Mouse (Mus musculus) midbrain, embryonic 12.5 days (tissue): ENCODE data around the gene Sned1. TPM values are rescaled to one million over a fixed set of nuclear protein-coding genes. Genes with fewer than 3 reads are reported as not detected.

Experiments
- ATAC-seq: fragments of 200-750 bp; cut with Nextera tagmentation; 2 replicates; pipeline ENCODE4 v1.8.0; 2017; ENCODE audit warnings: low read depth, moderate TSS enrichment, moderate library complexity; ENCODE audit not compliant: low FRiP score
- H3K27ac ChIP-seq: fragments of 300-500 bp; sonication (generic); replicated peaks from 2 replicates; pipeline ENCODE4 v1.5.1; 2016; ENCODE audit warnings: mild to moderate bottlenecking
- H3K27me3 ChIP-seq: fragments of 300-500 bp; sonication (generic); 2 replicates; pipeline ENCODE4 v1.6.1; 2016; ENCODE audit warnings: mild to moderate bottlenecking
- H3K36me3 ChIP-seq: fragments of 300-500 bp; sonication (generic); 2 replicates; pipeline ENCODE4 v1.6.1; 2016
- H3K4me1 ChIP-seq: fragments of 300-500 bp; sonication (generic); 2 replicates; pipeline ENCODE4 v1.6.1; 2016
- H3K4me2 ChIP-seq: fragments of 300-500 bp; sonication (generic); replicated peaks from 2 replicates; pipeline ENCODE4 v1.6.1; 2016; ENCODE audit warnings: mild to moderate bottlenecking, moderate library complexity
- H3K4me3 ChIP-seq: fragments of 300-500 bp; sonication (generic); 2 replicates; pipeline ENCODE4 v1.5.1; 2016; ENCODE audit warnings: mild to moderate bottlenecking
- H3K9ac ChIP-seq: fragments of 300-500 bp; sonication (generic); replicated peaks from 2 replicates; pipeline ENCODE4 v1.6.1; 2016; ENCODE audit warnings: mild to moderate bottlenecking, moderate library complexity
- H3K9me3 ChIP-seq: fragments of 300-500 bp; sonication (generic); 2 replicates; pipeline ENCODE4 v1.6.1; 2016; ENCODE audit warnings: mild to moderate bottlenecking
- WGBS: fragments of 180-500 bp; shearing (Covaris S2); methylation state at CpG from one replicate; pipeline ENCODE4 v1.1.7; 2016; 5-methylcytosine and 5-hydroxymethylcytosine counted together
- polyA plus RNA-seq: library from polyadenylated mRNA; unstranded; fragments of >200 nt; fragmentation: Nextera tagmentation; extraction: Ambion mirVana; gene quantifications from 2 replicates; pipeline ENCODE4 v1.2.1, GENCODE M21; 2016

Sned1 gene
- polyA plus RNA-seq, 1 experiment from 2014 or later: 15.3 TPM

DNA sequence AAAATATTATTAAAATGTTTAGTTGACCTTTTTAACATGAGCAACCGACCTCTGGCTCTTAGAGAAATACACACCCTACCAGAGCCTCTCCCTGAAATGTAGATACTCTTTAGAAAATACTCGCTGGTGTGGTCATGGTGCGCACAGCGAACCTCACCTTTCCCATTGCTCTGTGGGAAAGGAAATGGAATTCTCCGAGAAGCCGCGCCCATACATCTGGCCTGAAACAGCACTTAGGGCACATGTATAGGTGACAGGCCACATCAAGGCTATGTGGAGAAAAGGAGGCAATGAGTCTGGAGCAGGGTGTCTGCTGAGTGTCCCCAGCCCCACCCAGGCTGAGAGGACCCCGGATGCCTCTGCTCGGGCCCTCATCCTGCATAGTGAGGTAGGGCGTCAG, 2.0 kb downstream of the Sned1 start:
- H3K27me3 ChIP-seq: peaks cover 57% of the 10 kb centered on the region
- H3K4me2 ChIP-seq: no peak overlapping the region
- no peaks in the 10 kb centered on the region for H3K9me3 ChIP-seq
- H3K27ac ChIP-seq: no peak overlapping the region
- H3K9ac ChIP-seq: no peak overlapping the region
- peaks cover 14% of the 10 kb centered on the region for H3K4me1 ChIP-seq
- ATAC-seq: no peak
- WGBS: 90% methylated on average over 10 of the region's 10 CpGs
- H3K36me3 ChIP-seq: no peaks in the 10 kb centered on the region
- H3K4me3 ChIP-seq: no peak overlapping the region

DNA sequence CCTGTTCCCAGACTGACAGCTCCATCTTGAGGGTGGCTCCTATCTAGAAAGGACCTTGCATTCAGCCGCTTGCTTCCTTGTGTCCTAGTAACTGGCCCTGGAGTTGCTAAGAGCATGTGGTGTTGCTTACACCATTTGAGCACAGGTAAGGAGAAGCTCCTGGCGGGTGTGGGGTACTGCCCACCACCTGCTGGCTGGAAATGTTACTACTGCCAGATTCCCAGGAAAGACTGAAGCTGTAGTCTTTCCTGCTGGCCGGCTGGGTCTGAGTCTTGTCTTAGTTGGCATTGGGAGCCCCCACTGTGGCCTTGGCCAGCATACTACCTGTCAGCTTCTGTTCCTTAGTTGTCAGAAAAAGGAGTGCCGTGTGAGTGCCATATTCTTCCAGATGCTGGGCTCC, 2.6 kb downstream of the Sned1 start:
- H3K36me3 ChIP-seq: no peaks in the 10 kb centered on the region
- 50% methylated on average over 4 of the region's 4 CpGs for WGBS

DNA sequence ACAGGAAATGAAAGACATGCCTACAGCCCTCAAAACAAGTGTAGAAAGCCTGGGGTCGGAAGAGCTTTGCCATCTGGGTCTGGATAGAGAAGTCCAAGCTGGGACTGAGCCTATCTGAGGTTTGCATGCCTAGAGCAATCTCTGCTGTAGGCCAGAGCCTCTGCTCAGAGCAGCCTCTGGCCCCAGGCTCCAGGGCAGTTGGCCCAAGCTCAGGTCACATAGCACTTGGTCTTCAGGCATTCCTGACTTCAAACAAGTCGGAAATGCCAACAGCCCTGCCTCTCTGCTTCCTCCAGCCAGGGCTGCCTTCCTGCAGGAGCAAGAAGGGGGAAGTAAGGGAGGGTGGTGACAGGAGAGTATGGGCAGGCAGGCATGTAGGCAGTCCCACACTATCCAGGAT, 10.3 kb downstream of the Sned1 start:
- H3K4me2 ChIP-seq: no peak overlapping the region
- H3K9me3 ChIP-seq: no peaks in the 10 kb centered on the region
- H3K27ac ChIP-seq: no peak overlapping the region
- H3K4me1 ChIP-seq: no peaks in the 10 kb centered on the region
- H3K36me3 ChIP-seq: no peaks in the 10 kb centered on the region
- WGBS: 75% methylated on average over 2 of the region's 2 CpGs
- ATAC-seq: no peak
- no peaks in the 10 kb centered on the region for H3K27me3 ChIP-seq
- no peak overlapping the region for H3K4me3 ChIP-seq
- no peak overlapping the region for H3K9ac ChIP-seq

More for the DNA sequence above, 2.6 kb downstream of the Sned1 start:
- Histone ChIP-seq H3K4me1 (peaks cover 14% of the 10 kb centered on the region), H3K27me3 (peaks cover 55% of the 10 kb centered on the region), H3K27ac (no peak overlapping the region), H3K4me2 (no peak overlapping the region), H3K9ac (no peak overlapping the region), H3K9me3 (no peaks in the 10 kb centered on the region), H3K4me3 (no peak overlapping the region)
- ATAC-seq: no peak

DNA sequence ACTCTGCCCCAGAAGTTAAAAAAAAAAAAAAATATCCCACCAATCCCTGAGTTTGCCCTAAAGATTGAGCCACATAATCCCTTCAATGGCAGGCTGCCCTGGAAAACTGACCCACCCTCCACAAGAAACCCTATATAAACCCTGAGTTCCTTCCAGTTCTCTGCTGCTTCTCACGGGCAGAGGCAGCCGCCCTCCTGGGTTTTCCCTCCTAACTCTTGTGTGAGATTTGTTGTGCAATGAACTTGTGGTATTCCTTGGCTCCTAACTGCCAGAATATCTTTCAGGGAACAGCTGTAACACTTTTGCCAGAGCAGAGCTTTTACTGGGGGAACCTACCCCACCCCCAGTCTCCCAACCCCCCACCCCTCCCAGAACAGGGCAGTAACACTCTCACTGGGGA, 16.9 kb downstream of the Sned1 start:
- no peaks in the 10 kb centered on the region for H3K4me1 ChIP-seq
- WGBS: 51% methylated on average over 2 of the region's 2 CpGs
- no peaks in the 10 kb centered on the region for H3K9me3 ChIP-seq
- no peak overlapping the region for H3K4me2 ChIP-seq
- H3K4me3 ChIP-seq: no peak overlapping the region
- H3K9ac ChIP-seq: no peak overlapping the region
- H3K27me3 ChIP-seq: no peaks in the 10 kb centered on the region
- ATAC-seq: no peak
- H3K27ac ChIP-seq: no peak overlapping the region
- H3K36me3 ChIP-seq: no peaks in the 10 kb centered on the region

DNA sequence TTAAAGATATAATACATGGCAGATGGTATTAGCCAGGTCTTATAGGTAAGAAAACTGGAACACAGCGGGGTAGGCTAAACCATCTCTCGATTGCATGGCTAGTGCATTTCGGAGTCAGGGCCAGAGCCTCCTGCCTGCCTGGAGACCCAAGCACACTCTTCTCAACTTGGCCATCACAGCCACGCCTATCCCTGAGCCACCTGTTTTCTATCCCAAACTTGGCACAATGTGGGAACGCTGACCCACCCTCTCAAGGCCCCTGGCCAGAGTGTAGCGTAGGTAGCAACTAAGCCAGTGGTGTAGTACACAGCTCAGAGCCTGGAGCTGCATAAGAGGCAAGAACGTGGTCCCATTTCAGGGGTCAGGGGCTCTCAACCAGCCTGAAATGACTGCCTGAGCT, 20.1 kb downstream of the Sned1 start:
- Histone ChIP-seq H3K36me3 (no peaks in the 10 kb centered on the region), H3K4me2 (no peak overlapping the region), H3K27me3 (no peaks in the 10 kb centered on the region), H3K4me1 (no peaks in the 10 kb centered on the region), H3K9me3 (no peaks in the 10 kb centered on the region), H3K27ac (no peak overlapping the region), H3K9ac (no peak overlapping the region), H3K4me3 (no peak overlapping the region)
- ATAC-seq: no peak
- 92% methylated on average over 7 of the region's 7 CpGs for WGBS

DNA sequence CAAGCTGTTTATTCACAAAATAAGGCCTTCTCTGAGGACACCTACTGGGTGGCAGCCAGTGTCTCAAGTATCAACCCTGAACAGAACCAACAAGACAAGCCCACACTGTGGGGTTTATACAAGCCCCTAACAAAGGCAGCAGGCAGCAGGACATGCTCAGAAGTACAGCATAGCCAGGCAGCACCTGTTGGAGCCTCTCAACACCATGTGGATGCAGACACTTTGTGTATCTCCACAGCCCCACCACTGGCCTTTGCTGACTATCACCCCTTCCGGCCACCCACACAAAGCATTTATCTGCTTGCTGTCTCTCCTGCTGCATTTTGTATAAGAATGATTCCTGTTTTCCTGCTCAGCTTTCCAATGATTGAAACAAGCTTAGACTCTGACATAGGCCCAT, 21.9 kb downstream of the Sned1 start:
- no peak for ATAC-seq
- WGBS: 81% methylated on average over 1 of the region's 1 CpGs

DNA sequence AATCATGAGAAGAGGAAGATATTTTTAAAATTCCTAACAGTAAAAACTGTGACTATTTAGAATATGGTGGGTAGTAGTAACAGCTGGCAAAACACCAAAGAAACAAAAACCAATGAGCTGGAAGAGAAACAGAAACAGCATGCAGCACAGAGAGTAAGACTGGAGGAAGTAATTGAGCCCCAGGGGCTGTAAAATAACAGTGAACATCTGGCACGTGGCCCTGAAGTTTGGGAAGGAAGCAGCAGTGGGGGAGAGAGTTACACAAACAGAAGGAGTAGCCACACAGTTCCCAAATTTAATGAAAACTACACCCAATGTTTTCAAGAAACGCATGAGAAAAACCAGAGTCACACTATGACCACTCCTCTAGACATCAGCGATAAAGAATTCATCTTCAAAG, 31.6 kb downstream of the Sned1 start:
- H3K4me3 ChIP-seq: no peak overlapping the region
- WGBS: 65% methylated on average over 3 of the region's 3 CpGs
- no peaks in the 10 kb centered on the region for H3K36me3 ChIP-seq

More for the DNA sequence above, 21.9 kb downstream of the Sned1 start:
- Histone ChIP-seq H3K4me3 (no peak overlapping the region), H3K36me3 (no peaks in the 10 kb centered on the region), H3K27ac (no peak overlapping the region), H3K4me1 (no peaks in the 10 kb centered on the region), H3K4me2 (no peak overlapping the region), H3K9ac (no peak overlapping the region), H3K27me3 (no peaks in the 10 kb centered on the region), H3K9me3 (no peaks in the 10 kb centered on the region)

DNA sequence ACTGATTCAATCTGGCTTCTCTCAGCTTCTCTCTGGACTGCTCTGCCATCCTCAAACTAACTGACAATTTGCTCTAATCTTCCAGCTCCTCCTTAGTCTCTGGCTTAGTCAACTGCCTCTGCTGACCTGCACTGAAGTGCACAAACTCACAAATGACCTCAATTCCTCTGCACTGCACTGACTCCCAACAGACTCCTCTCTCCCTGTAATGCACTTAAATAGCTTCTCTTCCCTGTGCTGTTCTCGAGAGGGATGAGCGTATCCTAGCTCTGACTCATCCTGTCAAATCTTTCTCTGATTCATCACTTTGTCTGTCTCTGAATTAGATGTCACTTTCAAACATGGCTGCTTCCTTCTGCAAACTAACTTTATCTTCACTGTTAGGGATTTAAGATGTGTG, 32.6 kb downstream of the Sned1 start:
- Histone ChIP-seq H3K9ac (no peak overlapping the region), H3K4me3 (no peak overlapping the region), H3K27ac (no peak overlapping the region), H3K27me3 (no peaks in the 10 kb centered on the region), H3K9me3 (no peaks in the 10 kb centered on the region), H3K36me3 (no peaks in the 10 kb centered on the region), H3K4me2 (no peak overlapping the region), H3K4me1 (no peaks in the 10 kb centered on the region)
- WGBS: 84% methylated on average over 2 of the region's 2 CpGs
- ATAC-seq: no peak

More for the DNA sequence above, 31.6 kb downstream of the Sned1 start:
- no peak for ATAC-seq
- no peaks in the 10 kb centered on the region for H3K4me1 ChIP-seq
- H3K27me3 ChIP-seq: no peaks in the 10 kb centered on the region
- no peak overlapping the region for H3K4me2 ChIP-seq
- no peak overlapping the region for H3K27ac ChIP-seq
- H3K9ac ChIP-seq: no peak overlapping the region
- H3K9me3 ChIP-seq: no peaks in the 10 kb centered on the region

DNA sequence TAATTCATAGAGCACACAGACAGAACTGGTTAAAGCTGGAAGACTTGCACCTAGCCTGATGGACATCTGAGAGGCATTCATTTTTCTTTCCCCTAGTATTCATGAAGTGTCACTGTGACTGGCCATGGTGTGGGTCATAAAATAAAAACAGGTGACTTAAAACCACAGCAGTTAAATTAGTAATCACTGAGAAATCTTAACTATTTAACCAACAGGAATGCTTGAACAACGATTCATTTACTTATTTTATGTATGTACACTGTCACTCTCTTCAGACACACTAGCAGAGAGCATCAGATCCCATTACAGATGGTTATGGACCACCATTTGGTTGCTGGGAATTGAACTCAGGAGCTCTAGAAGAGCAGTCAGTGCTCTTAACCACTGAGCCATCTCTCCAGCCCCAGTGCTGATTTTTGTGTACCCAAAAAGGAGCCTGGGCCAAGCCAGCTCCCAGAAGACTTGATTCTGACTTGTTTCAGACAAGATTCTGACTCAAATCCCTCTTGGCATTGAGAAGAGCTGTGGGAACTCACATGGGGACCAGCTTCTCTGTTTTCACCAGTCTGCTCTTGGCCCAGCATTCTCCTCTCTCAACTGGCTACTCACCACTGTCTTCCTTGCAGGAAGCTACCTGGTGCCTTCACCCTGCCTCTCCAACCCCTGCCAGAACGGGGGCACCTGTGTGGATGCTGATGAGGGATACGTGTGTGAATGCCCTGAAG, 35.0 kb downstream of the Sned1 start:
- H3K36me3 ChIP-seq: no peaks in the 10 kb centered on the region
- no peaks in the 10 kb centered on the region for H3K9me3 ChIP-seq
- no peak overlapping the region for H3K27ac ChIP-seq
- no peak overlapping the region for H3K4me3 ChIP-seq
- WGBS: 67% methylated on average over 3 of the region's 3 CpGs
- H3K9ac ChIP-seq: no peak overlapping the region
- no peaks in the 10 kb centered on the region for H3K27me3 ChIP-seq
- no peaks in the 10 kb centered on the region for H3K4me1 ChIP-seq
- no peak overlapping the region for H3K4me2 ChIP-seq
- ATAC-seq: no peak

DNA sequence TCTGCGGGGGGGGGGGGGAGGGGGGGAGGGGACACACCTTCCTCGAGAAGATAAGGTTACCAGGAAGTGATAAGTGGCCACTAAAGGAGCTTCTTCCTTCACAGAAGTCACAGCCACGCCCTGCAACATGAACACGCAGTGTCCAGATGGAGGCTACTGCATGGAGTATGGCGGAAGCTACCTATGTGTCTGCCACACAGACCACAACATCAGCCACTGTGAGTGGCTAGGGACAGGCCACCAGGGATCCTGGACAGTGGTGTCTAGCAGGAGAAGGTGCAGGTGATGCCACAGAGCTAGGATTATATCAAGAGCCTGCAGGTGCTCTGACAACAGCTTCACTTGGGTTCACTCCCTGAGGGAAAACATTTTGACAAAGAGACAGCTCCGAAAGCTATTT, 36.1 kb downstream of the Sned1 start:
- H3K27ac ChIP-seq: no peak overlapping the region
- H3K4me3 ChIP-seq: no peak overlapping the region
- ATAC-seq: no peak
- no peaks in the 10 kb centered on the region for H3K27me3 ChIP-seq
- H3K9ac ChIP-seq: no peak overlapping the region
- no peaks in the 10 kb centered on the region for H3K4me1 ChIP-seq
- no peaks in the 10 kb centered on the region for H3K36me3 ChIP-seq
- no peaks in the 10 kb centered on the region for H3K9me3 ChIP-seq
- WGBS: 83% methylated on average over 5 of the region's 6 CpGs
- no peak overlapping the region for H3K4me2 ChIP-seq

DNA sequence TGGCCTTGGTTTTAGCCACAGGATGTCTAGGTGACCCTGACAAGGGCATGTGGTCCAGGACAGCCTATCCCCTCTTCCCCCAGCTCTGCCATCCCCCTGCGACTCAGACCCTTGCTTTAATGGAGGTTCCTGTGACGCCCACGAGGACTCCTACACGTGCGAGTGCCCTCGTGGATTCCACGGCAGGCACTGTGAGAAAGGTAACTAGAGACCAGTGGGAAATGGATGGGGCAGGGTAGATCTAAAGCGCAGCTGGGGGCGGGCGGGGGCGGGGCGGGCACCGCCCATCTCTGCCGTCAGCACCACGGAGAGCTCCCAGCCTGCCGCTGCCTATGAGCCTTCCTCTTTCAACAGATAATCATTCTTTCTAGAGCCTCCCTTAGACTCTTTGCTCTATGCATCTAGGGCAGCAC, 36.8 kb downstream of the Sned1 start:
- Histone ChIP-seq H3K36me3 (no peaks in the 10 kb centered on the region), H3K27ac (no peak overlapping the region), H3K4me2 (peak overlapping the region; percentile 33), H3K4me3 (peak overlapping the region; percentile 13; the same call in 1 of the 2 replicates), H3K9me3 (no peaks in the 10 kb centered on the region), H3K27me3 (no peaks in the 10 kb centered on the region), H3K9ac (0 out of 2 replicates have a peak overlapping the region, but pooled peaks have one; percentile 20), H3K4me1 (no peaks in the 10 kb centered on the region)
- ATAC-seq: 0 out of 2 replicates have a peak, but pooled peaks have one; percentile 38
- 5% methylated on average over 13 of the region's 16 CpGs for WGBS

DNA sequence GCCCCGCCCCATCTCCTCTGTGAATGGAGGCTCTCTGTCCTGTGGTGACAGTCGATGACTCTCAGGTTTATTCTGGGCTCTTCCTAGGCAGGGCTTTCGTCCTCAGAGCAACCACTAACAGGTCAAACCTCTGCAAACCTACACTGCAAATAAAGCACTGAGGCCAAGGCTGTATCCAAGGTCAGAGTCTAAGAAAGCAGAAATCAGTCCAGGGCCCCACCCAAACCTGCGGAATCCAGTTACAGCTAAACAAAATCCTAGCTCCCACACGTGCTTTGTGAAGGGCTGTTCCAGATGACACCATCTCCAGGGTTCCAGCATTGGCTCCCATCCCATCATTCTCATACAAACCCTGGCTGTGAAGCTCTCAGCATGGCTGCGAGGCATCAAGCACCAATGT, 39.9 kb downstream of the Sned1 start:
- no peak overlapping the region for H3K27ac ChIP-seq
- no peaks in the 10 kb centered on the region for H3K36me3 ChIP-seq
- H3K9ac ChIP-seq: no peak overlapping the region
- no peak overlapping the region for H3K4me3 ChIP-seq
- 81% methylated on average over 6 of the region's 6 CpGs for WGBS
- no peaks in the 10 kb centered on the region for H3K4me1 ChIP-seq
- no peaks in the 10 kb centered on the region for H3K27me3 ChIP-seq
- H3K4me2 ChIP-seq: no peak overlapping the region
- H3K9me3 ChIP-seq: no peaks in the 10 kb centered on the region
- no peak for ATAC-seq

DNA sequence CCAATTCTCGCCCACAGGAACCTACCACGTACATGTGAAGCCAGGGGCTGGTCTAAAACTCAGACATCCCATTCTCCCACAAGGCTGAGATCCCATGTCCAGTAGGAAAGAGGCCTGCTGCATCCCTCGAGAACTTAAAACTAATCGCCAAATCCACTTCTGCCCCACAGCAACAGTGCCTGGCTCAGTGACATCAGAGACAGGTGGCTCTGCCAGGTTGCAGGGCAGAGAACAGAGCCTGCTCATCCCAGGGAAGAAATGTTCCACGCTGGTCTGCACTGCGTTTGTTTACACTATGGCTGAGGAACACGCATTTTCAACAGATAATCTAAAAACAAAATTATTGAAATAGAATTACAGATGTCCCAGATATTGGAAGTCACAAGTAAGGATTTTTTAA, 41.4 kb downstream of the Sned1 start:
- H3K27ac ChIP-seq: no peak overlapping the region
- no peak overlapping the region for H3K4me2 ChIP-seq
- H3K9ac ChIP-seq: no peak overlapping the region
- H3K4me3 ChIP-seq: no peak overlapping the region
- no peaks in the 10 kb centered on the region; the same call in 1 of the 2 replicates for H3K27me3 ChIP-seq
- no peaks in the 10 kb centered on the region for H3K9me3 ChIP-seq
- 78% methylated on average over 7 of the region's 7 CpGs for WGBS
- no peak for ATAC-seq
- no peaks in the 10 kb centered on the region for H3K4me1 ChIP-seq
- H3K36me3 ChIP-seq: no peaks in the 10 kb centered on the region
